Mouse (Mus musculus): Measurements from ENCODE around the gene Serpinb7. TPM values are rescaled to one million over a fixed set of nuclear protein-coding genes. Genes with fewer than 3 reads are reported as not detected.

Serpinb7 gene
- 1.4 and 3.0 TPM in 2 replicates for polyA plus RNA-seq (2011; ENCODE audit: insufficient read depth, insufficient read length, low read depth, missing spikeins)

DNA sequence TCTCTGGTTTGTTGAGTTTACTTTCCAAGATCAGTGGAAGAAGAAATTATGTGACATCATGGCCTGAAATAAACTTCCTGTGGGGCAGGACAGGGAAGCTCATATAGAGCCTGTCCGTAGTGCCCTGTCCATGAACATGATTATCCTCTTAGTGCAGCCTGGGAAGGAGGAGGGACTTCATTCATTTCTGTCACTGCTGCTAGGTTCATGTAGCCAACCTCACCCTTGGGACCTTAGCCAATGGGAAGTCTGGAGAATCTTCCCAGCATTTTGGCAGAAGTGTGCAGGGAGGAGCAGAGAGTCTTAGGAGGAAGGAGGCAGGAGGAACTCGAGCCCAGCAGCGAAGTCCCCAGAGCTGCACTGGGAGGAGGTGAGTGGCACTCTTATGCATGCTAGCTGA is at the start of gene Serpinb7:
TSS of gene Serpinb7 (plus strand) at position 301 of the 400 bp plus-strand sequence.
- Histone ChIP-seq H3K9me3 (replicated peaks; ENCODE audit: control insufficient read depth, insufficient read depth, low read length, poor library complexity, severe bottlenecking) (no peaks in the 10 kb centered on the region), H3K27ac (ENCODE audit: insufficient read depth, low read length) (no peak within 1 kb of the TSS), H3K36me3 (ENCODE audit: control insufficient read depth, insufficient read depth, low read length, poor library complexity, severe bottlenecking) (no peaks in the 10 kb centered on the region), H3K4me3 (ENCODE audit: low read depth, low read length) (no peak within 1 kb of the TSS), H3K27me3 (ENCODE audit: control insufficient read depth, insufficient read depth, low read length, poor library complexity, severe bottlenecking) (no peaks in the 10 kb centered on the region), H3K4me1 (ENCODE audit: control insufficient read depth, insufficient read depth, low read length) (no peaks in the 10 kb centered on the region), H3K9ac (ENCODE audit: low read depth, poor library complexity, severe bottlenecking) (no peak within 1 kb of the TSS)
- TF ChIP-seq POLR2A (IDR thresholded peaks at IDR 0.05; ENCODE audit: insufficient read depth, low read length) (no peak), CTCF (IDR thresholded peaks at IDR 0.05; ENCODE audit: low read depth, low read length) (no peak)

DNA sequence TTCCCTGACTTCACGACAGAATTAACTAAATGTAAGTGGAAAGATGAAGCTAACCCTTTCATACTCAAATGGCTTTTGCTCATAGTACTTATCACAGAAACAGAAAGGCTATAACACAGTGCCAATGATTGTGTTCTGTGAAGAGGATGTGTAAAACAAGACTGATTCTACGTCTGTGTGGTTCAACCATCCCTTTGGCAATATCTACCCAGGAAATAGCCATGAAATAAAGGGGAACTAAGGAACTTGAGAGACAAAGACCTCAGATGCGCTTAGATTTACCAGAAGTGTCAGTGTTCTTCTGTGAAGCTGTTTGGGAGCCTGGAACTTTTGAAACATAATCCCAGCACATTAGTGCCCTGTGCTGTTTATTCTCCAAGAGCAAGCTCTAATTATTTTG is 49.1 kb upstream of the Serpinb7 start:
- H3K27me3 ChIP-seq (ENCODE audit: control insufficient read depth, insufficient read depth, low read length, poor library complexity, severe bottlenecking): no peaks in the 10 kb centered on the region
- no peak overlapping the region for H3K9ac ChIP-seq (ENCODE audit: low read depth, poor library complexity, severe bottlenecking)
- H3K36me3 ChIP-seq (ENCODE audit: control insufficient read depth, insufficient read depth, low read length, poor library complexity, severe bottlenecking): no peaks in the 10 kb centered on the region
- H3K9me3 ChIP-seq (replicated peaks; ENCODE audit: control insufficient read depth, insufficient read depth, low read length, poor library complexity, severe bottlenecking): no peaks in the 10 kb centered on the region
- H3K4me3 ChIP-seq (ENCODE audit: low read depth, low read length): no peak overlapping the region
- H3K27ac ChIP-seq (ENCODE audit: insufficient read depth, low read length): no peak overlapping the region
- no peaks in the 10 kb centered on the region for H3K4me1 ChIP-seq (ENCODE audit: control insufficient read depth, insufficient read depth, low read length)
- no peak for TF ChIP-seq EP300 (IDR thresholded peaks at IDR 0.05; ENCODE audit: insufficient read depth, low read depth, low read length)
- TF ChIP-seq POLR2A (IDR thresholded peaks at IDR 0.05; ENCODE audit: insufficient read depth, low read length): no peak
- TF ChIP-seq CTCF (IDR thresholded peaks at IDR 0.05; ENCODE audit: low read depth, low read length): no peak

DNA sequence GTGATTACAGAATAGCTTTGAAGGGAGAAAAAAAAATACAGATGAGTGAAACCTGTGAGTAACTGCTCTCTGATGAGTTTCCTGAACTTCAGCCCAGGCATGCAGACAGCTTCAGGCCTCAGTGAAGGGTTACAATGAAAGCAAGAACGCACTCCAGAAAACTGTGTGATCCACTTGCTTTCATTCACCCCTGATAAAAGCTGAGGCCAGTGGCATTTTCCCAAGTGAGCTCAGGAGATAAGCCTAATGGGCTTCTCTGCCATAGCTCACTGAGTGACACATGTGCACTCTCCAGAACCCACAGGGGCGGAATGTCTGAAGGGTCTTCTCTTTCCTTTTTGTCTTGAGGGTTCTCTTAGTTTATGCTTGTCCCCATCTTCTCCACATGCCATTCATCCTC is 48.3 kb upstream of the Serpinb7 start:
- TF ChIP-seq EP300 (IDR thresholded peaks at IDR 0.05; ENCODE audit: insufficient read depth, low read depth, low read length) (no peak), CTCF (IDR thresholded peaks at IDR 0.05; ENCODE audit: low read depth, low read length) (no peak), POLR2A (IDR thresholded peaks at IDR 0.05; ENCODE audit: insufficient read depth, low read length) (no peak)
- no peak overlapping the region for H3K9ac ChIP-seq (ENCODE audit: low read depth, poor library complexity, severe bottlenecking)
- H3K27ac ChIP-seq (ENCODE audit: insufficient read depth, low read length): no peak overlapping the region
- no peaks in the 10 kb centered on the region for H3K4me1 ChIP-seq (ENCODE audit: control insufficient read depth, insufficient read depth, low read length)
- H3K36me3 ChIP-seq (ENCODE audit: control insufficient read depth, insufficient read depth, low read length, poor library complexity, severe bottlenecking): no peaks in the 10 kb centered on the region
- no peaks in the 10 kb centered on the region for H3K9me3 ChIP-seq (replicated peaks; ENCODE audit: control insufficient read depth, insufficient read depth, low read length, poor library complexity, severe bottlenecking)
- no peak overlapping the region for H3K4me3 ChIP-seq (ENCODE audit: low read depth, low read length)
- H3K27me3 ChIP-seq (ENCODE audit: control insufficient read depth, insufficient read depth, low read length, poor library complexity, severe bottlenecking): no peaks in the 10 kb centered on the region

DNA sequence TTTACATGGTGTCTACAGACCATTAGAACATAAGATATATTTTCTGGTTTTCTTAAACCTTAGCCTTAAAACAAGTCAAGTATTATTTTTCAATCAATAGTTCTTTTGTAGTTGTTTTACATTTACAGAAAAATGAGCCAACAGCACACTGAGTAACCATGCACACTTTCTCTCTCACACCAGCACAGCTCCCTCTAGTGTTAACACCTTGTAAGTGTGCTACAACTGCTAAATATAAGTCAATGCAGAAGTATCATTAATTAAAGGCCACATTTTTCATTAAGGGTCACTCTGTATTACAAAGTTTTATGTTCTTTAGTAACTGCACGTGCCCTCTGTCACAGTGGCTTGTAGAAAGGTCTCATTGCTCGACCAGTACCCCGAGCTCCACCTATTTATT is 46.4 kb upstream of the Serpinb7 start:
- no peak overlapping the region for H3K27ac ChIP-seq (ENCODE audit: insufficient read depth, low read length)
- H3K36me3 ChIP-seq (ENCODE audit: control insufficient read depth, insufficient read depth, low read length, poor library complexity, severe bottlenecking): no peaks in the 10 kb centered on the region
- no peak overlapping the region for H3K4me3 ChIP-seq (ENCODE audit: low read depth, low read length)
- H3K27me3 ChIP-seq (ENCODE audit: control insufficient read depth, insufficient read depth, low read length, poor library complexity, severe bottlenecking): no peaks in the 10 kb centered on the region
- H3K4me1 ChIP-seq (ENCODE audit: control insufficient read depth, insufficient read depth, low read length): no peaks in the 10 kb centered on the region
- no peak for TF ChIP-seq POLR2A (IDR thresholded peaks at IDR 0.05; ENCODE audit: insufficient read depth, low read length)
- TF ChIP-seq CTCF (IDR thresholded peaks at IDR 0.05; ENCODE audit: low read depth, low read length): no peak
- no peak for TF ChIP-seq EP300 (IDR thresholded peaks at IDR 0.05; ENCODE audit: insufficient read depth, low read depth, low read length)
- no peak overlapping the region for H3K9ac ChIP-seq (ENCODE audit: low read depth, poor library complexity, severe bottlenecking)
- no peaks in the 10 kb centered on the region for H3K9me3 ChIP-seq (replicated peaks; ENCODE audit: control insufficient read depth, insufficient read depth, low read length, poor library complexity, severe bottlenecking)

DNA sequence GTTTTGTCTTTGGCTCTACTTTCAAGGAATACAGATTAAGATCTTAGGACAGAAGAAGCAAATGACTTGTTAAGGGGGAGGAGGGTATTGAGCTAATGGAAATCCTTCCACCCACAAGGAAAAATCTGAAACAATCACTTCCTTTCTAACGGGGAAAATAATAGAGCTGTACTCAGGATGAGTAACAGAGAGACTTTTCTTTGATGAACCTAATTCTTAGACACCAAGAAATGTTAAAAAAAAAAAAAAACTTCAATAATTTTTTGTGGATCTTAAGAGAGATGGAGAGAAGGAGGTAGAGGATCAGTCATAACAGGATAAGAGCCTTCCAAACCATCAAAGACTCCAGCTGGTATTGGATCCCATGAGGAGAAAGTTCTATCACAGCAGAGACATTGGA is 38.6 kb upstream of the Serpinb7 start, which contains the start of gene Serpinb11:
TSS of gene Serpinb11 (plus strand) at position 301 of the 400 bp plus-strand sequence.
- no peak for TF ChIP-seq CTCF (IDR thresholded peaks at IDR 0.05; ENCODE audit: low read depth, low read length)
- H3K9me3 ChIP-seq (replicated peaks; ENCODE audit: control insufficient read depth, insufficient read depth, low read length, poor library complexity, severe bottlenecking): no peaks in the 10 kb centered on the region
- H3K27ac ChIP-seq (ENCODE audit: insufficient read depth, low read length): no peak within 1 kb of the TSS
- no peaks in the 10 kb centered on the region for H3K27me3 ChIP-seq (ENCODE audit: control insufficient read depth, insufficient read depth, low read length, poor library complexity, severe bottlenecking)
- H3K4me3 ChIP-seq (ENCODE audit: low read depth, low read length): no peak within 1 kb of the TSS
- H3K4me1 ChIP-seq (ENCODE audit: control insufficient read depth, insufficient read depth, low read length): no peaks in the 10 kb centered on the region
- no peaks in the 10 kb centered on the region for H3K36me3 ChIP-seq (ENCODE audit: control insufficient read depth, insufficient read depth, low read length, poor library complexity, severe bottlenecking)
- H3K9ac ChIP-seq (ENCODE audit: low read depth, poor library complexity, severe bottlenecking): no peak within 1 kb of the TSS

DNA sequence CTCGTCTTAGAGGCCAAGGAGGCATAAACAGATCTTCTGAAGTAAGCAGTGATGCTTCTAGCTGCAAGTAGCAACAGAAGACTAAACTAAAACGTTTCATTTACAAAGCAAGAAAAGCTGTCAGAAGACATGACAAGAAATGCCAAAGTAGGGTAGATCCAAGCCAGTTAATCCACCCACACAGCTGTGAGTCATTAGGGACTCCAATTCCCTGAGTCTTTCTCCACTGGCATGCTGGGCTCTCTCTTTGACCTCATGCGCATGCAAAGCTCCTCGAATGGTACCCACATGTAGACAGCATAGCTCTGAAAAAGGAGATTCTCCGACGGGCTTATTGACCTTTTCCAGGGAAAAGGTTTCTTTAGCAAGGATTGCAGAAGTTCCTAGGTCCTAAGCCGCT is 33.5 kb upstream of the Serpinb7 start:
- H3K27me3 ChIP-seq (ENCODE audit: control insufficient read depth, insufficient read depth, low read length, poor library complexity, severe bottlenecking): no peaks in the 10 kb centered on the region; the same call in 1 of the 2 replicates
- H3K36me3 ChIP-seq (ENCODE audit: control insufficient read depth, insufficient read depth, low read length, poor library complexity, severe bottlenecking): no peaks in the 10 kb centered on the region
- TF ChIP-seq CTCF (IDR thresholded peaks at IDR 0.05; ENCODE audit: low read depth, low read length) (no peak), POLR2A (IDR thresholded peaks at IDR 0.05; ENCODE audit: insufficient read depth, low read length) (no peak), EP300 (IDR thresholded peaks at IDR 0.05; ENCODE audit: insufficient read depth, low read depth, low read length) (no peak)

More for the DNA sequence above, 33.5 kb upstream of the Serpinb7 start:
- no peak overlapping the region for H3K4me3 ChIP-seq (ENCODE audit: low read depth, low read length)
- no peak overlapping the region for H3K9ac ChIP-seq (ENCODE audit: low read depth, poor library complexity, severe bottlenecking)
- no peaks in the 10 kb centered on the region for H3K9me3 ChIP-seq (replicated peaks; ENCODE audit: control insufficient read depth, insufficient read depth, low read length, poor library complexity, severe bottlenecking)
- no peak overlapping the region for H3K27ac ChIP-seq (ENCODE audit: insufficient read depth, low read length)
- no peaks in the 10 kb centered on the region for H3K4me1 ChIP-seq (ENCODE audit: control insufficient read depth, insufficient read depth, low read length)
